Mouse (Mus musculus): ENCODE data around the gene Cadm2.

DNA sequence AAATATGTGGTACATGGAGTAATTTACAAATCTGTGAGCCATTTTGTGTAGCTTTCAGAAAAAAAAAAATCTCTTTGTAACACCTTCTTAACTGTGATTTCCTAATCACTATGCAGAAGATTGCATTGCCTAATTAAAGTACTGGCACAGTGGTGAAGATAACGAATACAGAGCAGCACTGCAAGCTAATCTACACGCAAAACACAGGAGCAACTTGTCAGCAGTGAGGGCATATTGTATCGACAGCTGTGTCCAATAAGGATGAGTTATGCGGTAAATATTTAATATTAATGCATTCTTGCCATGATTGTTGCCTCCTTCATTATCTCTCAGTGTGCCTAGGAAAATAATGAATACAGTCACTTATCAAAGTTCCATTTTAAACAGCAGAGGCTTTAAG lies 445.3 kb downstream of the Cadm2 start:
- TF ChIP-seq POLR2A (IDR thresholded peaks at IDR 0.05; ENCODE audit: borderline replicate concordance, extremely low read depth, insufficient read depth, insufficient read length, poor library complexity, severe bottlenecking): no peak
- no peak for TF ChIP-seq CTCF (IDR thresholded peaks at IDR 0.05; ENCODE audit: borderline replicate concordance, extremely low read depth, insufficient read depth, insufficient read length)

Measured in brain, embryonic 14.5 days (tissue).